Mouse (Mus musculus) monocyte, adult 5-6 weeks (primary cell): ENCODE data around the gene Cptp. TPM values are rescaled to one million over a fixed set of nuclear protein-coding genes. Genes with fewer than 3 reads are reported as not detected.
A peak's percentile ranks its signal among the peaks of the same experiment; 100 is the strongest.

Experiments
- ATAC-seq: fragments of 153-309, 156-312 bp; replicated peaks from 2 replicates; pipeline ENCODE4 v1.8.0; 2017; ENCODE audit warnings: mild to moderate bottlenecking; ENCODE audit not compliant: low TSS enrichment, insufficient number of reproducible peaks, severe bottlenecking, poor library complexity, low FRiP score
- total RNA-seq: library from RNA; stranded (forward); fragments of 200-1000, 200-491, 200-594 nt; gene quantifications from 3 replicates; pipeline ENCODE4 v1.2.3, GENCODE M21; 2017

Gene Cptp
- 5.7 to 8.4 TPM (median 6.6 TPM) in 3 replicates for total RNA-seq

DNA sequence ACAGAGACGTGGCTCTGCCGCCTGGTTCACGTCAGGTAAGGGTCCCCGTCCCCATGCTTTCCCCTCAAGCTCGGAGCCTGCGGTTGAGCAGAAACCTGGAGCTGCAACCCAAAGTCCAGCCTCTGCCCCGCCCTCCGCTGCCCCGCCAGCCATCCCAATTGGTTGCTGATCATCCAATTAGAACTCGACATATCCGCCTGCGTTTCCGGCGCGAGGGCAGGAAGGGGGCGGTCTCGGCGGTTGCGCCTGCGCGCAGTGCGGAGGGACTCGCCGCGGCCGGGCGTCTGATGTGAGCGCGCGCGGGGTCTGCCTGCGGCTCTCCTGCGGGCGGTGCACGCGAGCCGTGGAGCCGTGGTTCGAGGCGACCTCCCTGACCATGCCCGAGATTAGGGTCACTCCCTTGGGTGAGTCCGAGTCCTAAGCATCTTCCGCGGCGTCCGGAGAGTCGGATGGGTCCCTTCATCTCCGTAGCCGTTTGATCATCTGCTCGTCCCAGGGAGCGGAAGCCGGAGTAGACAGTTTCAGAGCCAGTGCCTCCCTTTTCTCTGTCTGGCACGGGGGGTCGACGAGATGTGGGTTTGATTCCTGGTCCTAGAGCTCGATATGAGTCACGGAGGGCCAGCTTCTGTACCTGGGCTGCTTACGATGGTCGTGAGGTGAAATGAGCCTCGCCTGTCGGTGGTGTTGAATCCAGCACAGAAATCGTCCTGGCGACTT, at the start of gene Cptp, which contains the start of gene Ints11:
Gene Cptp, minus strand, starts transcription at position 124 of the 717 bp plus-strand sequence.
Gene Ints11, plus strand, starts transcription at position 230 of the 717 bp plus-strand sequence.
- ATAC-seq = peak; percentile 97

DNA sequence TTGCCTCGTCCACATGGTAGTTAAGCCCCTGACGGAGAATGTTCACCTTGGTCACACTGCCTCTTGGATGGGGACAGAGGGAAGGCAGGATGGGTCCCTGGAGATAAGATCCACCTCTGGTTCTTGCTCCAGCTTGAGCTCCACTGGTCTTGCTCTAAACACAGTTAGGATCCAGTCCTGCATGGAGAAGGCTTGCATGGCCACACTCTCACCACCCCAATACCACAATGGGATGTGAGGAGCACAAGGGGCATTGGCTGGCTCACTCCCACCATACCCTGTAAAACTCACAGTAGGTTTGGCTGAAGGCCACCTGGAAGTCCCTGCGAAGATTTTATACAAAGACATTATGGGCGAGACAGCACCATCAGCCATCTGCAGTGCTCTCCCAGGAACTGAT, 39.5 kb upstream of the Cptp start:
- ATAC-seq = no peak

DNA sequence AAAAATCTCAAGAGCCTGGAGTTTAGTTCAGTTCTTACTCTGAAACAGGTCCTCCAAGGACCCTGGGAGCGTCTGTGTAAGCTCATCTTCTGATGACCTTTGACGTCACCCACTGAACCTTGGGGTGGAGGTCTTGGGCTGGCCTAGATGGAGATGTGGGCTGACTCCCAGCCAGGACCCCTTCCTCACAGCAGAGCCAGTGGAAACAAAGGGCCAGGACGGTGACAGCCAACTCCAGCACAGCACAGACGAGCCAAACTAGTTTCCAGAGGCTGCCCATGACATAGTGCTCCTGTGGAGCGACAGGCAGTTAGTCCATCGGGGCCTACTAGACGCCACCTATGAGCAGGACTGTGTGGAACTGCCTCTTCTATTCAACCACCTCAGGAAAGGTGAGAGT, 39.0 kb upstream of the Cptp start:
- ATAC-seq = no peak

DNA sequence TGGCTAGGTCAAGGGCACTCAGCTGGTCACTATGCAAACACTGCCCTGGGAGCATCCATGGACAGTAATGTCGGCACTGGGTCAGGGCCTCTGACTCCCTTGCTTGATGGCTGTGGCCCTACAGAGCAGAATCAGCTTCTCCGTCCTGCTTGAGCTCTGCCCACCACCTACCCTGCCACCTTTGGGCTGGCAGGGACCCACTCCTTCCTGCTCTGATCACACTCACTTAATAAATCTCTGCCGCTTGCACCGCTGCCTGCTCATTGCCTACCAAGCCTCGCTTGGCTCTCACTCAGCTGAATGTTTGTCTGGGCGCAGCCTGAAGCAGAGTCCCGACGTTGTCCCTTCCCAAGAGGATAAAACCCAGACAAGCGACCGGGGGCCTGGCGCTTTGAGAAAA, 37.8 kb upstream of the Cptp start:
- ATAC-seq = no peak

DNA sequence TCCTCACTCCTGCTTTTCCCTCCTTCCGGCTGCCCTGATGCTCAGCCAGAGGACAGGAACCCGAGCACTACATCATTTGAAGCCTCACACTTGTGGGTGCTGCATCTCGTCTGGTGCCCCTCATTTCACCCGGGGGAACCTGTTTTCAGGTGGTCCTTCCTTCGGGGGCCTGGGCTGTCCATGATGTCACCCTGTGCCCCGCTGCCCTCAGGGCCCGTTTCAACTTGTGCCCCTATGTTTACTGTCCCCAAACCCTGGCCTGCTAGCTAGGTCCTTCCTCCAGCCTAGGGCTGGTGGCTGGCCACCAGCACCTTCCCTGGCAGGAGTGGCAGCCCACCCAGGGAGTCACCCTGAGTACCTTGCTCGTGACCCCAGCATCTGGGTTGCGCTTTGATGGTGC, 36.9 kb upstream of the Cptp start:
- ATAC-seq = no peak

DNA sequence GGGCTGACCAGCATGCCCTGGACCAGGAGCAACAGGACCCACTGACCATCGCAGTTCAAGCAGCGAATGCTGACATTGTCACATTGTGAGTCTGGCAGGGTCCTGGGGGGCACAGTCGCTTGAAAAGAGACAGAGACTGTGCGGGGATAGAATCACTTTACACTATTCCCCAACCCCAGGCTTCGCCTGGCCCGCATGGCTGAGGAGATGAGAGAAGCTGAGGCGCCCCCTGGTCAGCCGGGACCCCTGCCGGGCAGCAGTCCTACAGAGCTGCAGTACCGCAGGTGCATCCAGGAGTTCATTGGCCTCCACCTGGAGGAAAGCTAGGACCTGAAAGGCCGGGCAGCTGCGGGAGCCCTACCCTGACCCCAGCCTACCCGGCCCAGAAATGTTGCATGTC, 36.4 kb upstream of the Cptp start:
- no peak for ATAC-seq

DNA sequence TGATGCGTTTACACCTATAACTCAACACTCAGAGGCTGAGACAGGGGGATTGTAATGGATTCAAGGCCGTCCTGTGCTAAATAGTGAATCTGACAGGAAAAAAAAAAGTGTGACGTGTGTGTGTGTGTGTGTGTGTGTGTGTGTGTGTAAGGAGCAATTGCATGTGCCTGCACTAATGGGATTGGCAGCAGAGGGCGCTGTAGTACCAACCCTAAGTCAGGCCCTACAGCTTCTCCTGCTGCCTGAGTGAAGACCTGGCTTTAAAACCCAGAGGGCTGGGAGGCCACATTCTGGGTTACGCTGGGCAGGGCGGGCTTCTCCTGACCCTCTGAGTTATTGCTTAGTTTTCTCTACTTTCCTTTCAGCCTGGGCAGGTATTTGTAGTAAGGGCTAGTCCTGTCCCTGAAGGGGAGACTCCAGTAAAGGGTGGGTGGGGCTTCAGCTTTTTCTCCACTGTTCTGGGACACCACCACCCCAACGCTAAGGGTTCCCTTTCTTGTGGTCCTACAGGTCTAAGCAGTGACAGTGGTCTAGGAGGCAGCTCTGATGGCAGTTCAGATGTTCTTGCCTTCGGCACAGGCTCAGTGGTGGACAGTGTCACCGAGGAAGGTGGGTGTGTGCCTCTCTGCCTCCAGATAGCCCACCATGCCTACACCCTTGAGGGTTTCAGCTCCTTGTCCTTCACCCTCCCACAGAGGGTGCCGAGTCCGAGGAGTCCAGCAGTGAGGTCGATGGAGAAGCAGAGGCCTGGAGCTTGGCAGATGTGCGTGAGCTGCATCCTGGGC, 35.3 kb upstream of the Cptp start:
- no peak for ATAC-seq

DNA sequence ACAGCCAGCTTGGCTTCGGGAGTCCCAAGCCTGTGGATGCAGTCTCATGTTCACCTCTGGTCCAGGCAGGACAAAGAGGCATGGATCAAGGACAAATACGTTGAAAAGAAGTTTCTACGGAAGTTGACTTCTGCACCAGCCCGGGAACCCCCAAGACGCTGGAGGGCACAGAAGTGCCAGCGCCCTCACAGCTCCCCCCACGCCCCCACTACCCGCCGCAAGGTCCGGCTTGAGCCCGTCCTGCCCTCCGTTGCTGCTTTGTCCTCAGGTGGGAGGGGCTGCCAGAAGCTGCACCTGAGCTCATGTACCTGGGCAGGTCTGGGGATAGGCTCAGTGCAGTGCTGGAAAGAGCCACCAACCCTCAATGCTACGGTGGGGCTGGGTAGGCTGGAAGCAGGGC, 34.0 kb upstream of the Cptp start:
- no peak for ATAC-seq

DNA sequence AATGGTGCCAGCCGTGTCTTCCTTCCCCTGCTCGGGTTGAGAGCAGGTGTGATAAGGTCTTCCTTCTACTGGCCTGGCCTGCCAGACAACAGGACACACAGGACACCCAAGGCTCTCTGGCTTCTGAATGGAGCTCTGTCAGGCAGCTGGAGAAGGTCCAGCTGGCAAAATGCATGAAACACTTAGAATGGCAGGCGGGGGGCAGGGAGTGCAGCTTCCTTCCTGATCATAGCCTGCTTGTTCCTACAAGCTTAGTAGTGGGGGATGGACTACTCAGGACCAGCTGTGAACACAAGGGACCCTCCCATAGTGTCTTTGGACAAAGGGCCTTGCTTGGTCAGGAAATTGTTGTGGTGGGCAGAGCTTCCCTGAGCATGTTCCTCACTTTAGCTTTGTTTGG, 32.0 kb upstream of the Cptp start:
- ATAC-seq = no peak

DNA sequence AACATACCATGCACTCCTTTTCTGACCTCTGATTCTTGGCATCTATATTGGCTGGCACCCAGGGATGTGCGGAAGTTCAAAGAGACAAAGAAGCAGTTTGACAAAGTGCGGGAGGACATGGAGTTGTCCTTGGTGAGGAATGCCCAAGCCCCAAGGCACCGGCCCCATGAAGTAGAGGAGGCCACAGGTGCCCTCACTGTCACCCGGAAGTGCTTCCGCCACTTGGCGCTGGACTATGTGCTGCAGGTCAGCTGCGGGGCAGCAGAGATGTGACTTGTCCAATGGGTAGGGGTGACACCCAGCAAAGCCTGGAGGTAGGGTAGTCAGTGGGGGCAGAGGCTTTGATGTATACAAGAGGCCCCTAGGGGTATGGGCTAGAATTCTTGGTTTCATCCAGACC, 30.1 kb upstream of the Cptp start:
- no peak for ATAC-seq

DNA sequence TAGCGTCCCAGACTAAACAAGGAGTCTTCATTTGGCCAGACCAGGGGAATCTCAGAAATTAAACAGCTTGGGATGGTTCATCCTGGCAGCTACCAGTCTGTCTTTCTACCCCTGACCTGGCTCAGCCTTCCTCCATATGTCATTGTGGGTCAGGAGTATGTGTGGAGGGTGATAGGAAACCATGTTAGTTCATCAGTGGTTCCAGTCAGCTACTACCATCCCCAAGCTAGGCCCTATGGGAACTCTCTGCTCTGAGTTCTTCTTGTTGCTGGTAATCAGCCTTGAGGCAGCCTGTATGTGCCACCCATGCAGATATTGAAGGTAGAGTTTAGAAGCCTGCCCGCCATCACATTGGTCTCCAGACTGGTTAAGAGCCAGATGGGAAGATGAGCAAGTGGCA, 29.1 kb upstream of the Cptp start:
- no peak for ATAC-seq

DNA sequence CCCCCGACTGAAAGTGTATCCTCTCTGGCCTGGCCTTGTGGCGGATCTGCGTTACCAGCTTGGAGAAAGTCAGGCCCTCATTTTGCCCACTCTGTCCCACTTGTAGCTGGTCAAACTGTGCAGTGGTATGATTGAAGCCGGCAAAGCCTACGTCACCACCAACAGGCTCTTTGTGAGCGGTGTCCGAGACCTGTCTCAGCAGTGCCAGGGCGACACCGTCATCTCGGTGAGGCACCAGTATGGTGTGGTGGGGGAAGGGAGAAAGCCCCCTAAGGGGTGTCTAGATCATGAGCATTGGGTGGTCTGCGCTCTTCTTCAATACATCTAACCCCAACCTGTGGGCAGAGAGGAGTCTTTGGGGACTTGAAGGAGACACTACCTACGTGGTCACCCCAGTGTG, 27.2 kb upstream of the Cptp start:
- no peak for ATAC-seq

DNA sequence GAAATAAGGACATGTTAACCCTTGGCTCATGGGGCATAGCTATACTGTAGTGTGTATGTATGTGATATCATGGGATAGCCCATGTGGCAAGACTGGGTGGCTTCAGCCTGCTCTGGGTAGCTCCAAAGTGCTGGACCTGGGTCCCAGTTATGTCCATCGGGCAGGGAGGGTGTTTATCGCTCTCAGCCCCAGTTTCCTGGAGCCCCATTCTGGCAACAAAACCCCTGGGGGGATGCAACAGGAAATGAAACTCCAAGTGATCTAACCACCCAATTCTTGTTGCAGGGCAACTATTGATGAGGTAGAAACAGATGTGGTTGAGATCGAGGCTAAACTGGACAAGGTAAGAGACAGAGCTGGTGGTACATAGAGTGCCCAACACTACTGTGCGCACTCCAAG, 26.6 kb upstream of the Cptp start:
- ATAC-seq = no peak

DNA sequence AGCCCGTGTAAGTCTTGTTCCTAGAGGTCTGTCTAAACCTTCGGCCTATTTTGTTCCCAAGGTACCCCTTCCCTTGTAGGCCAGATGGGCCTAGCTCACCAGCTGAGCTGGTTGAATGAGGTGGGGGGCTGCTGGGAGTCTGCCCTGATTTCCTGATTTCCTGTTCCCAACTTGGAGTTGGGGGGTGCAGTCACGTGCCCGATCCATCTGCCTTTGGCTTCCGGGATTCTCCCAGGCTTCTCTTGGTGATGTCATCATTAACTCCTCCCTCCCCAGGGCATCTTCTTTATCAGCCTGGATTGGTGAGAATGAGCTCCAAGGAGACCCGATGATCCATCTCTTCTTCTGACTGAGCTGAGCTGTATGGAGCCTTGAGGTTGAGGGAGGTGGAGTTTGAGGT, 26.0 kb upstream of the Cptp start:
- no peak for ATAC-seq

DNA sequence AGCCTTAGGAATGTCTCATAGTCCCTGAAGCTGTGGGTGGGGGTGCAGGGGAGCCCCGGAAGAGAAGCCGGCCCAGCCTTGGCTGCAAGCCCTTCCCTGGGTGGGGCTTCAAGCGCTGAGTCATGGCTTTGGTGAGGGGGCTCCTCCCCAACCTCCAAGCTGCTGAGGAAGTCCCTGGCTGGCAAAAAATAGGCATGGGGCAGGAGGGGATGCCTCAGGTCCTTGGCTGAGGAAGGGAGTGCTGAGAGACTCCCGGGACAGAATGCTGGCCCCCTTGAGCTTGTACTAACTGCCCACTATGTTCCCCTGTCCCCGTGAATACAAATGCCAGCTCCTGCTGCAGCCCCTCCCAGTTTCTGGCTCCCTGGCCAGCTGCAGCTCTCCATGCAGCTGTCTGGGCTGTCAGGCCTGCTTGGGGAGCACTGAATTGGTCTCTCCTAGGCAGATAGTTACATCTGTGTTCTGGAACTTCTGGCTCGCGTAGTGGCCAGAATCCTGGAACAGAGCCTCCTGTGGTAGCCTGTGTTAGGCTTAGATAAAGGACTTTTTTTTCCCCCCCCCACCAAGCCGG, 25.2 kb upstream of the Cptp start:
- ATAC-seq = no peak

DNA sequence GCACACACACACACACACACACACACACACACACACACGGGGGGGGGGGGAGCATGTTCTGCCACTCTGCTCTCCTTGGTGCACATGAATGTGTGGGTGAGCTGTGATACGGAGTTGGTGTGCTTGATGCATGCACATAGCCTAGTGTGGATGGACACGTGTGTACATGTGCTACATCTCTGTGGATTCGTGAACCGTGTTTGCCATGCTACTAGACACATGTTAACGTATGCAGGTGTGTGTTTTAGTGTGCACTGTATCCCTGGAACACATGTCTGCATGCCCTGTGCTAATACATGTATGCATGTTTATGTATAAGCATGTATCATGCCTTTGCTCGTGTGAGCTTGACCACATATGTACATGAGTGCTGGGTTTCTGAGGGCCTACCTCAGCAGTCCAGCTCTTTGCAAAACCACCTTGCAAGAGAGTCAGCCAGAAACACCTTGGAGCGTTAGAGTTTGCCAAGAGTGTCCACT, 24.0 kb upstream of the Cptp start:
- ATAC-seq = no peak

DNA sequence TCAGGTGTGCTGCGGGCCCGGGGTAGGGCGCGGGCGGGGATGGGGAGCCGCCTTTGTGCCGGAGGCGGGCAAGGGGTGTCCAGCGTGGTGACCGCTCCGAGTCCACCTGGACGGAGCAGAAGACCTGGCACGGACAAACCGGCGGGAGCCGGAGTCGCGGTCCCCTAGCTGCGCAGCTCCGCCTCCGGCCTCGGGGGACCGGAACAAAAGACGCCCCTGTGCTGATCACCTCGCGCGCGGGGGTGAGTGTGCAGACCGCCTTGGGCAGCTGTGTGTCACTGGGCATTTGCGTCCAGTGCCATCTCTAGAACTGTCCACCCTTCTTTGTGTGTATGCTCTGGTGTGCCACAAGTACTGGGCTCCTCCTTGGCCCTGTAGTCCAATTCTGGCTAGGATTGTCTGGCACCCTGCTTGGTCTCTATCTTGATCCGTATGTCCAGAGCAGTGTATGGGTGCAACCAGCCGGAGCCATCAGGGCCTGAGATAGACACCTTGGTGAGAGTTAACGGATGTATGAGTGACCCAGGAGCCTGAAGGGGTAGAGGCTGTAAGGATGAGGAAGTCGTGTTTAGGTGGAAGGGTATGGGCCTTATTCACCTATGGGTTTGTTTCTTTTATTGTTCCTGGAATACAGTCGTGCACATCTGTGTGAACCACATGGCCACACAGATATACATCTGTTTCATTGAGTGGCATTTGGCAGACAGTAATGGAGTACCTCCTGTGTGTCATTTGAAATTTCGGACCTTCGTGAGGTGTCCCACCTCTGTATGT, 23.4 kb upstream of the Cptp start:
- no peak for ATAC-seq

DNA sequence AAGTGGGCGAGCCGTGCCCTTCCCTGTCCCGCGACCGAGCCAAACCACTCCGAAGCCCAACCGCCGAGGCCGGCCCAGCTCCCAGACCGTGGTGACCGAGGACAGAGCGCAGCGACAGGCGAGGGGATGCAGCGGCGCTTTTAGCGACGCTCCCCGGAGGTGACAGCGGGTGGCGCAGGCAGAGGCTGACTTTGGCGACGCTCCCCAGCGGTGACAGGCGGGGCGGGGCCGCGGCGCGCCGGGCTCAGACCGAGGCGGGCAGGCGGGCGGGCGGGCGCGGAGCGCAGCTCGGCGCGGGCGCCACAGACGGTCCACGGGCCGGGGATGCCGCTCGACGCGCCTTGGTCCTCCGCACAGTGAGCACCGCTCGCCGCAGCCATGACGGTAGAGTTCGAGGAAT, 22.8 kb upstream of the Cptp start:
- peak; percentile 49 for ATAC-seq

DNA sequence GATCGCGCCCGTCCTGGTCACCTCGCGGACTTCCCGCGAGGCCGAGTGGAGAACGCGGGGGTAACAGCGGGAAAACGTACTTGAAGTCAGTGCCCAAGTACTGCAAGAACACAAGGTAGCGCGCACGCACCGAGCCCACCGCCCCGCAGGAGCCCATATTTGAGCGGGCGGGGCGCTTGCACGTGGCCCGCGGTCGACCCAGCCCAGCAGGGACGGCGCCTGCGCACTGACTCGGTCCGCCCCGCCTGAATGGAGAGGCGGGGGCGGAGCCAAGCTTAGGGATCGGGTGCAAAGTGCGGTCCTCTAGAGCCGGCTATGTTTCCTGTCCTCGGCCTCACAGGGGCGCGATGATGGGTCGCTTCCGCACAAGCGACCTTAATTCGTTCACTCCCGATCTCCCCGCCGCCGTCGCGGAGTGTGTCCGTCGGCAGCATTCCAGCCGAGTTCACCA, 22.3 kb upstream of the Cptp start, which contains the start of the genes Pusl1 and Acap3:
Gene Pusl1, minus strand, starts transcription at position 231 of the 451 bp plus-strand sequence.
Gene Acap3, plus strand, starts transcription at position 272 of the 451 bp plus-strand sequence.
- ATAC-seq = peak; percentile 68
